Mouse (Mus musculus): ENCODE measurements at regions not wholly inside any gene's neighbourhood (a gene's known extent, or its start where the extent isn't known, plus 50 kb on each side); places are given as distances from the start of the nearest gene placed in this dataset.

DNA sequence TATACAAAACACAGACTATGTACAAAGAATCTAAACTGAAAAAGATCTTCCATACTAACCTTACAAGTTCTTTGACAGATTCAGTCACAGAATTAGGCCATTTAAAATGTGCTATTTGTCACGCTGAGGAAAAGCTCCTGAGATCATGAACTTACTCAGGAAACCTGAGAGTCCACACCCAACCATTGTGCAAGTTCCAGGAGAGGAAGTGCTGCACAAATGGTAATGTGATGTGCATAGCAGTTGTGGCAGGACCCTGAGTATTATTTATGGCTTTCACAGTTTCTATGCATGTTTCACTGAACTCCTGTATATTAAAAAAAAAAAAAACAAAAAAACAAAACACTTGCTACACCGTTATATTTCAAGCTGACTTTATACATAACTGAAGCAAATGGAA is 200.2 kb downstream of the Rassf9 start:
- in situ Hi-C loops (cut with MboI; ENCODE audit: unreplicated experiment in 2 of 2) = no loop called here

DNA sequence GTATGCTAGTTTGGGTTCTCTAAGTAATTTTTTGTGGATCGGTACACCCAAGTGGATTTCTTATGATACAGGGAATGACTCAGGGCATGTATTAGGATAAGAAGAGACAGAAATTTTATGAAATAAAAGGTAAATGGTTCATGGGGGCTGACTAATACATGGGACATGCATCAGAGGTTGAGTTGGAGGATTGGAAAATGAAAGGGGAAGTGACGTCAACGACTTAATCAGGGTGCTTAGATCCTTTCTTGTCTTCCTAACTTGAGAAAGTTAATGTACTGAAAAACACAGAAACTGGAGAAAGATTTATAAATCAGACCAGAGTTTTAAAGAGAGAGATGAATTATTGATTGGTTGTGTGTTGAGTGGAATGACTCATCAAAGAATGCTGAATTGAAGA is 193.8 kb downstream of the Rassf9 start:
- in situ Hi-C loops (cut with MboI; ENCODE audit: unreplicated experiment in 2 of 2) = no loop called here

DNA sequence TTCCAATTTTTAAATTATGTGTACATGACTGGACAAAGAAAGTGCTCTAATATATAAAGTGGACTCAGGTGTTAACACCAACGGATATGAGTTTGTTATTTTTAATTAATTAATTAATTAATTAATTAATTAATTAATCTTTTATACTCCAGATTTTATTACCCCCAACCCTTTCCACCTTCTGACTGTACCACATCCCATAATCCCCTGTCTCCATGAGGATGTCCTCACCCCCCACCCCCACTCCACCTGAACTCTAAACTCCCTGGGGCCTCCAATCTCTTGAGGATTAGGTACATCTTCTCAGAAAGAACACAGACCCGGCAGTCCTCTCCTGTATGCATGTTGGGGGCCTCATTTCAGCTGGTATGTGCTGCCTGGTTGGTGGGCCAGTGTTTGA is 182.8 kb downstream of the Rassf9 start:
- in situ Hi-C loops (cut with MboI; ENCODE audit: unreplicated experiment in 2 of 2) = no loop called here

DNA sequence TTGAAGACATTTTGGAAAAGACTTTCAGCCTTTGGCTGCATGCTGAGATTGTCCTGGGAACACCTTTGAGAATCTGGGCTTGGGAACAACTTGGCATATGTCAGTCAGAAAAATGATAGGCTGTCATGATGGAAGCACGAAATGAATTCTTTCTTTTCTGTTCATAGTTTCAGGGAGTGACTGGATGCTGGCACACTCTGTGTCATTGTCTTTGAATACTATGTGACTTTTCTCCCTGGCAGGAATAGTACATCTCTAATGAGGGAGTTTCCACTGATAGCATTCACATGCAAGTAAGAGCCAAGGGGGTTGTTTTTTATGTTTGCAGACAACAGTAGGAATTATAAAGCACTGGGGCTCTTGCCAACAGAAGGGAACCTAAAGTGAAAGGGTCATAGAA is 177.9 kb downstream of the Rassf9 start:
- in situ Hi-C loops (cut with MboI; ENCODE audit: unreplicated experiment in 2 of 2) = no loop called here

DNA sequence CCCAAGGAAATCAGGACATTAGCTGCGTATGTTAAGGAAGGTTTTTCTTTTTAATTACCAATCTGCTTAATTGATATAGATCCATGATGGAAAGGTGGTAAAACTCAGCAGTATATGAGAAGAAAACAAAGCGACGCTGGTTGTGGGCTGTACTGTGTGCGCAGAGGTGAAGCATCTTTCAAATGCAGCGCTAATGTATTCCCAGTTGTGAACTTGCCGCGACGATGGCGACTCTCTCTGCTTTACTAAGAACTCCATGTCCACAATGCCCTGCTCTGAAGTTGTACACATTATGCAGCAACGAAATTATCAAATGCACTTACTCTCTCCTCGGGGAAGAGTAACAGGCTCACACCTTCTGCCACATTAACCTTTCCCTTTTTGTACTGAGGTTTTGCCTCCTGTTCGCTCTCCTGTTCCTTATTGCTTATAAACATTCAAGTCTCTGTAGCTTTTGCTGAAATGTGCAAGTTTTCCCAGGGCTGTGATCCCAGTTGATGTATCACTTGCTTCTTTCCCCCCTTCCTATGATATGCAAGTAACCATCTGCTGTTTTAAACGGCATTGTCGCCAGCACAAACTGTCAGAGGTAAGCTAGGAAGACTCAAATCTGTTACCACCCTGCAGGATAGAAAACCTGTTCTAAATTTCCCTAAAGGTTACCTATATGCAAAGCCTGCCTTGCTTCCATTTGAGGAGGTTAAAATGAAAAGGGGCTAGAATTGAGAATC is 174.8 kb downstream of the Rassf9 start:
- in situ Hi-C loops (cut with MboI; ENCODE audit: unreplicated experiment in 2 of 2) = no loop called here

DNA sequence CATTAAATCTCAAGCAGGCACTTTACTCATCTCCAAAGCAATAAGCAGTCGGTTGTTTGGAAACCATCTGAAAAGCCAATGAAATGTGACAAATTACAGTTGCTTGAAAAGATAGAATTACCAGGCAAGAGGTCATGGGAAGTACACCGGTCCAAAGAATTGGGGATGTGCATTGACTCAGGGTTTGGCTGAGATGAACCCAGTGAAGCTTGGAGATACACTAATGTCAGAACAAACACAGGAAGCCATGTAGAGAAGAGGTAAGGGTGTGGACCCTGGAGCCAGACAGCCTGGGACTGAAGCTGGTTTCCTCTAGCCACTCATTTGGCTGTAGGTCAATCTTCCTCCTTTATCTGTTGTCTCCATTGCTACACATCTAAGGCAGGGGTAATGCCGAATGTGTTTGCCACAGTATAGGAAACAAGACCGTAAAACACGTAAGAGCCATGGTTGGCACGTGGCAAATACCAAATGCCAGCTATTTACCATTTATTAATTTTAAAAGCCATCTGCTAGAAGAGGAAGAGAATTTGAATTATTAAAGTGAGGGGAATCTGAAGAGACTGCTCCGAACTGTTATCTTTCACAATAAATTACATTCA is 173.9 kb downstream of the Rassf9 start:
- in situ Hi-C loops (cut with MboI; ENCODE audit: unreplicated experiment in 2 of 2) = no loop called here

DNA sequence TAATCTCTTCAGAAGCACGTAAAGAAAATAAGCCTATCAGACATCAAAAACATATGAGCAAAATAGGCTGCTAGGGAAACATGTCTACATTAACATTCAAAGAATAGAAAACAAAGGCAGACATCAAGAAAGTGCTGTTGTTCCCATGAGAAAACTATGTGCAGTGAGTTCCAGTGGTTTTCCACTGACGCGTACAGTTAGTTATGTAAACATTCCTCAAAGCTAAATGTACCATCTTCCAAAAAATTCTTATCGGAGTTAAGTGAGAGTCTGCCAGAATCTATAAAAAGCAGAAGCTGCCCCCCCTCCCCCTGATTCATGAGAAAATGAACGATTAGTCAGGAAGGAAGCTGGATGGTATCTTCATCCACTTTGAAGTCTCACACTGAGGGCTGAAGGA is 155.3 kb downstream of the Rassf9 start:
- in situ Hi-C loops (cut with MboI; ENCODE audit: unreplicated experiment in 2 of 2) = no loop called here

DNA sequence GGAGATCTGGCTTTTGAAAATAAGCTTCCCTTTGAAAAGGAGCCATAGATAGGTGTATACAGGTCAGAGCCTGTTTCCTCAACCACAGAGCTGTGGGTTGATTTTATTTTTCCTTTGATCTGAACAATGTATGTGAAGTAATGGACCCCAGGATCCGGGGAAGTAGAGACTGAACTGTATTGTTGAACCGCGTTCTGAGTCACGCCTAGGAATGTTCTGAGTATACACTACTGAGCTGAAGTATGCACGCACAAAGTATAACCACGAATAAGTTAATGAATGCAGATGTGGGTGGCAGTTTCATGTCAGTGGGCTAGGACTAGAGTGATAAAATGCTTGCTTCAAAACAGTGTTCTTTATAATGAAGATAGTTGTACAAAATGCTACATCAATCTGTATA is 147.7 kb downstream of the Rassf9 start:
- in situ Hi-C loops (cut with MboI; ENCODE audit: unreplicated experiment in 2 of 2) = no loop called here

DNA sequence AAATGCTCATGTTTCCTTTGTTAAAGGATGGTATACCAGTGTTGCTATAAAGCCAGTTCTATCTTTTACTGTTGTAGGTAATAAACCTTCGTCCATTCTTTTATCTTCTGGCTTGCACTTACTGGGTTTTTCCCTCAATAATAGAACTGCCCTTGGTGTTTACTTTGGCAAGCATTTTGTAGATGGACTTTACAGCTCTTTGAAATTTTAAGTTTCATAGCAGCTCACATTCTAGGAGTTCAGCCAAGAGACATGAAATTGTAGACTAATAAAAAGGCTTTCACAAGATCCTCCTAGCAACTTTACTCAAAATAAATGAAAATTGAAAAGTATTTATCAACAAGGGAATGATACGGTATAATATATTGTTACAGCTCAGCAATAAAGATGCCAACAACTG is 124.5 kb downstream of the Rassf9 start:
- in situ Hi-C loops (cut with MboI; ENCODE audit: unreplicated experiment in 2 of 2) = no loop called here

DNA sequence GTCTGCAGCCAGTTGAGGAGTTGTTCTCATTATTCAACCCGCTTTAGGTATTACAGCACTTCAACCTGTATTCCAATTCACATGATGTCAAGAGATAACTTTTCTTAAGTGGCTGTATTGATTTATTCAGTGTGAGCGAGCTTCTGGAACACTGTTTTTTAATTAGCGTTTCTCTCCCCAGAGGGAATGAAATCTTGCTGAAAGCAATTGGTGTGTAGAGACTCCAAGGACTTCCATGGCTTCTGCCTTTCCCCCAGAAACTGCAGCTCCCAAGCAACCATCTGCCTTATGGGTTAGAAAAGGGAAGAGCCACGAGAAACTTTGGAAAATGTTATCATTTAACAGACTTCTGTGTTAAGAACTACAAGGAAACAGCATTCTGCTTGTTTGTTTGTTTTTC is 121.4 kb downstream of the Rassf9 start:
- in situ Hi-C loops (cut with MboI; ENCODE audit: unreplicated experiment in 2 of 2) = no loop called here

DNA sequence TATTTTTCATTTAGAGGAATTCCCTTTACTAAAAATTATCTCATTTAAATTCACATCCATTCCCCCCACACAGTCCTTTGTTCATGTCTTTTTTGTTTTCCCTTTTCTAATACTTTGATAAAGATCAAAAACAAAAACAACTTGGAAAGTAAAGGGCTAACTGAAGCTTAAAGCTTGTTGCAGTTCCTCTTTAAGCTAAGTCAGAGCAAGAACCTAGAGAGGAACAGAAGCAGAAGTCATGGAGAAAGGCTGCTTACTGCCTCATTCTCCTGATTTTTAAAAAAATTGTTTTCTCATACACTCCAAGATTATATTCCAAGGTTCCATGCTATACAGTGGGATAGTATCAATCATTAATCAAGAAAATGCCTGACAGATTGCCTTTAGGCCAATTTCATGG is 116.6 kb downstream of the Rassf9 start:
- in situ Hi-C loops (cut with MboI; ENCODE audit: unreplicated experiment in 2 of 2) = no loop called here

DNA sequence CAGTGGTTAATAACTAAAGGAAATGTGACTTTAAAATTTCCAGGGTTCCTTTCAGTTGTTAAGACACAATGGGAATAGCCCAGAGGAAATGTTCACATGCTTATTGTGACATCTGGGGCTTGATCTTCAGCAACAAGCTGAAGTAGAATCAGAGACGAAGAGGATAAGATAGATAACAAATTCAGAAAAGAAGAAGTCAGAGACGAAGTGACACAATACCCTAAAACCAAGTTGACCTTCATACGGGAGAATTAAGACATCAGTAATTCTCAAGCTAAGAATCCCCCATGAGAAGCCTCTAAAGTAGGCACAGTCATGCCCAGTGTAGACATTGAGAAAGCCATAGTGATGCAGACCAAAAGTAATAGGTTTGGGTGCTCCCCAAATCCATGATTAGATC is 111.9 kb downstream of the Rassf9 start:
- in situ Hi-C loops (cut with MboI; ENCODE audit: unreplicated experiment in 2 of 2) = no loop called here

DNA sequence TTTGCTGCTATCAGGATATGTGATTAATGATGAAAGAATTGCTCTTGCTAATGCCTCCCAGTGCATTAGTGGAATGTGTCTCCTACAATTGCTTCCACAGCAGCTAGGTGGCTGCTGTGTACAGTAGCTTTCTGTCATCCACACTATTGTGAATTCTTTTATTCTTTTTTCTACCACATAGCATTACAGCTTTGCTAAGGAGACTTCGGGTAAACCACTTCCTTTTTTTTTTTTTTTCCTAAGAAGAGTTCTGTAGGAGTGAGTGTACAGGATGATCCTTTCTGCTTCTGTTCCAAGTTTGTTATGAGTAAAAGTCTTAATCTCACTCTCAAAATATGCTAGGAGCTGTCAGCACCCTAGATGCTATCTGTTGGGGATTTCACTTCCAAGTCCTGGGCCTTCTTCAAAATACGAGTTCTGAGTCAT is 110.6 kb downstream of the Rassf9 start:
- in situ Hi-C loops (cut with MboI; ENCODE audit: unreplicated experiment in 2 of 2) = no loop called here

DNA sequence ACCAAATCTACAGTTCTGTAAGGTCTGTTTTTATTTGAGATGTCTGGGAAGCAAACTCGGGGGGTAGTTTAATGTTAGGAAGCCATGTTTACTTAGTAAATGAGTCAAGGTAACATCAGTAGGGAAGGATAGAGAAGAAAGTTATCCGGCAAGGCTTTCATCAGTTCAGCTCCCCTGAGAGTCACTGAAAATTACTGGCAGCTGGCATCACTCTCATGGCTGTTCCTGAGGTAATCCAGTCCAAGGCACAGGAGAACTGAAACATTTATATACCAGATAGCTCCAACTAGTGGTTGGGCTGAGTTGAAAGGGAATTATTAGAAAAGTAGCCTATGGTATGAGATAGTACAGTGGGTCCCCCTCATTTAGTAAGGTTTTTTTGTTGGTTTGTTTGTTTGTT is 106.7 kb downstream of the Rassf9 start:
- in situ Hi-C loops (cut with MboI; ENCODE audit: unreplicated experiment in 2 of 2) = no loop called here

DNA sequence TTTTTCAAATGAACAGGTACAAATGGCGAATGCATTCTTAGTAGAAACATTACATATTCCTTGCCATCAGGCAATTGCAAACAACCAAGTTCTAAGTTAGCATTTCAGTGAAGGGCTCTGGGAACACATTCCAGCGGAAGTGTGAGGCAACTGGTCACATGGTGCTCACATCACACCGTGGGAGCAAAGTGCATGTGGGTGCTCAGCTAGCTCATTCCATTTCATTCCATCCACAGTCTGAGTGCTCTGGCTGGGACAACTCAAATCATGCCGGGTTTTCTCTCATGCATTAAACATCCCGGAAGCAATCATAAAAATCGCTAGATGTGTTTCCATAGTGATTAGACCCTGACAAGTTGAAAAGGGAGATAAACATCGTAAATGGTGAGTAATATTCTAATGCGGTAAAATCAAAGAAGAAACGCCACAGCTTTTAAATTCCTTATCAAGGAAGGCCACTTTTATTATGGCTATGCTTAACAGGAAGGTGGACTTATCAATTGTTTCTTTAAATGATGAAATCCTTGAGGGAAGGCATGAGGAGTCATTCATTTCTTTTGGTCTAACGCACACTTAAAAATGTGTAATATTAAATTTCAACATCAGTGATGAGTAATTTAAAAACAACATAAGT is 104.1 kb downstream of the Rassf9 start:
- in situ Hi-C loops (cut with MboI; ENCODE audit: unreplicated experiment in 2 of 2) = no loop called here

Measured in v-Abl transformed pro-B cells (cell line).